In the genomic region with DNA sequence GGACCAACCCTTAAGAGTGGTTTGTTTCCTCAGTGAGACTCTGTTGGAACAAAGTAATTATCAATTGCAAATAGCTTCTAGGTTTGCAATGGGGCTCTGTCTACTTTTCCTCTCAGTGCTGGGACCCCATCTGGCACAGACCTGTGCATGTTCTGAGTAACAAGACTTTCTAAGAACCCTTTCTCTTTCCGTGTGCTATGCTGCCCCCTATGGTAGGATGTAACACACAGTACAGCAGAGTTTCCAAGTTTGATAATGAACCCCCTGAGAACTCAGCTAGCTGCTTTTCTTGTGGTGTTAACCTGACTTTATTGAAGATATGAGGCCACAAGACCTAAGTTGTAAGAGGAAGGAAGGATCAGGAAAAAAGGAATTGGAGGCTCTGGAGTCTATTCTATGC, we compare ENCODE assay signal across 8 mouse cellular contexts.
A peak's percentile ranks its signal among the peaks of the same experiment; 100 is the strongest.
DNase-seq lines count a peak whose midpoint lies in the region; TF ChIP-seq lines count a peak whose summit lies in the region.
"Had no signal": no experiment of that assay in that cellular context is flagged by ENCODE, and none has a peak within 500 bp of the region (broad histone marks: within the 10 kb centered on the region; RNA-seq: fewer than 3 reads in every experiment).

No protein-coding gene starts in this region.

- TF ChIP-seq EP300 in CH12.LX (IDR thresholded peaks at IDR 0.05; ENCODE audit: low read length): no peak

- dilution Hi-C loops in CH12.LX (cut with MboI; ENCODE audit: extremely low pct_ligation_motif_present, extremely low pct_unique_long_range_greater_than_20kb, low sequenced_read_pairs): no loop called here

- peaks cover 17 to 56% of the 10 kb centered on the region in 2 experiments for H3K36me3 ChIP-seq in CH12.LX (replicated peaks in 1 of 2; ENCODE audit: control insufficient read depth in 1 of 2, insufficient read depth in 1 of 2, low read length in 1 of 2)
- H3K36me3 ChIP-seq in limb, embryonic 10.5 days: peaks cover 7% of the 10 kb centered on the region; the same call in 1 of the 2 replicates
- H3K36me3 ChIP-seq: liver, embryonic 15.5 days had no signal

- H3K9me3 ChIP-seq in CH12.LX (replicated peaks; ENCODE audit: low read length): no peaks in the 10 kb centered on the region
- no peaks in the 10 kb centered on the region for H3K9me3 ChIP-seq in limb, embryonic 10.5 days (replicated peaks)
- H3K9me3 ChIP-seq: liver, embryonic 15.5 days had no signal

- intact Hi-C loops in left cerebral cortex, postnatal 25 days (cut with DNase I): no loop called here

- TF ChIP-seq POLR2A in CH12.LX (IDR thresholded peaks at IDR 0.05; ENCODE audit: low read depth, low read length): no peak

- no peak overlapping the region for H3K4me3 ChIP-seq in CH12.LX (replicated peaks in 1 of 3; ENCODE audit: low read depth in 2 of 3, low read length in 2 of 3, poor library complexity in 1 of 3)
- H3K4me3 ChIP-seq in limb, embryonic 10.5 days: no peak overlapping the region
- H3K4me3 ChIP-seq: liver, embryonic 15.5 days had no signal

- peaks cover 12% of the 10 kb centered on the region for H3K79me2 ChIP-seq in CH12.LX (replicated peaks; ENCODE audit: control insufficient read depth, extremely low read depth, insufficient read depth, poor library complexity, severe bottlenecking)

- H3K27ac ChIP-seq in CH12.LX (ENCODE audit: insufficient read depth, low read depth): no peak overlapping the region
- no peak overlapping the region for H3K27ac ChIP-seq in limb, embryonic 10.5 days
- H3K27ac ChIP-seq: liver, embryonic 15.5 days had no signal

- in situ Hi-C loops in CH12.LX (cut with MboI; ENCODE audit: low pct_ligation_motif_present, low pct_unique_long_range_greater_than_20kb, low sequenced_read_pairs): no loop called here

- WGBS in limb, embryonic 10.5 days: 33% methylated on average over 1 of the region's 1 CpGs

- TF ChIP-seq RAD21 in CH12.LX (IDR thresholded peaks at IDR 0.05; ENCODE audit: low read depth, low read length): peak; percentile 82

- no peaks in the 10 kb centered on the region for H3K27me3 ChIP-seq in CH12.LX (replicated peaks)
- no peaks in the 10 kb centered on the region for H3K27me3 ChIP-seq in limb, embryonic 10.5 days (ENCODE audit: low read depth, poor library complexity, severe bottlenecking)
- H3K27me3 ChIP-seq: liver, embryonic 15.5 days had no signal

- peak; percentile 35 to 79 for TF ChIP-seq CTCF in CH12.LX (conservative IDR thresholded peaks at IDR 0.05 in 1 of 2, IDR thresholded peaks at IDR 0.05 in 1 of 2; ENCODE audit: low read depth in 2 of 2, low read length in 2 of 2)

- no peak overlapping the region for H3K9ac ChIP-seq in CH12.LX (ENCODE audit: insufficient read depth, low read depth)
- H3K9ac ChIP-seq: liver, embryonic 15.5 days had no signal

- no peaks in the 10 kb centered on the region for H3K4me1 ChIP-seq in CH12.LX (ENCODE audit: control insufficient read depth in 1 of 2, insufficient read depth in 2 of 2)
- 0 out of 2 replicates have a peak, but pooled peaks cover 2% of the 10 kb centered on the region for H3K4me1 ChIP-seq in limb, embryonic 10.5 days
- H3K4me1 ChIP-seq: liver, embryonic 15.5 days had no signal

- H3K4me2 ChIP-seq in CH12.LX (ENCODE audit: insufficient read depth, low read depth, poor library complexity, severe bottlenecking): no peak overlapping the region
- H3K4me2 ChIP-seq: liver, embryonic 15.5 days had no signal

- DNase-seq in layer of hippocampus, adult 11-12 months (ENCODE audit: low spot score): peak; percentile 20
- no peak for DNase-seq in layer of hippocampus, adult 9-11 months
- peak; percentile 65 for DNase-seq in CH12.LX (ENCODE audit: extremely low read depth)
- peak; percentile 52 for DNase-seq in ZHBTc4 (ENCODE audit: low read depth, low spot score)
- DNase-seq in limb, embryonic 10.5 days (ENCODE audit: low spot score): peak; percentile 32
- DNase-seq in thymus, postnatal 4 days: peak; percentile 58
- no peak for DNase-seq in left cerebral cortex, postnatal 25 days (ENCODE audit: low spot score in 2 of 2)

TF ChIP-seq in CH12.LX, 34 proteins besides CTCF, POLR2A, EP300 and RAD21:
- TF ChIP-seq TBP (conservative IDR thresholded peaks at IDR 0.05; ENCODE audit: low read depth, low read length) (no peak), HCFC1 (IDR thresholded peaks at IDR 0.05; ENCODE audit: low read depth, low read length) (no peak), SMC3 (IDR thresholded peaks at IDR 0.05; ENCODE audit: low read depth, low read length) (peak; percentile 61), USF1 (IDR thresholded peaks at IDR 0.05; ENCODE audit: low read depth, low read length) (no peak), BHLHE40 (IDR thresholded peaks at IDR 0.05; ENCODE audit: low read depth, low read length) (no peak)
TF ChIP-seq in CH12.LX: peak in this region for 1.

Comparison
In these comparisons a context has a peak if more than half of its experiments do, and no peak if none do; other contexts are left out.
1. DNase-seq: peak in layer of hippocampus, adult 11-12 months (single experiment), CH12.LX (single experiment), ZHBTc4 (single experiment), limb, embryonic 10.5 days (single experiment) and thymus, postnatal 4 days (single experiment); none in layer of hippocampus, adult 9-11 months (single experiment) and left cerebral cortex, postnatal 25 days (0 of 2).